Mouse (Mus musculus) ES-E14 (cell line): ENCODE results near the gene Trrap. TPM values are rescaled to one million over a fixed set of nuclear protein-coding genes. Genes with fewer than 3 reads are reported as not detected.

Source experiments
- DNase-seq: peaks from one replicate; pipeline ENCODE4 v3.0.0-alpha.2; 2013; ENCODE audit warnings: low read depth, low spot score
- H3K27ac ChIP-seq: 2 replicates; pipeline ENCODE4 v1.5.1; 2012; ENCODE audit warnings: low read depth, mild to moderate bottlenecking, low read length, moderate library complexity, mixed read lengths; ENCODE audit not compliant: poor library complexity, insufficient read depth, severe bottlenecking
- H3K36me3 ChIP-seq: 2 replicates; pipeline ENCODE4 v1.6.1; 2012; ENCODE audit warnings: mild to moderate bottlenecking, low read length, moderate library complexity, mixed read lengths; ENCODE audit not compliant: control insufficient read depth, poor library complexity, insufficient read depth, severe bottlenecking
- H3K4me1 ChIP-seq, 2 experiments: fragments of 150-350 bp in 1 of 2; sonication (generic) in 1 of 2; 2 replicates each; pipeline ENCODE4 v1.6.1; 2012; ENCODE audit warnings: low read length in 2 of 2, mild to moderate bottlenecking in 1 of 2, mixed read lengths in 1 of 2; ENCODE audit not compliant: control insufficient read depth in 2 of 2, insufficient read depth in 2 of 2, poor library complexity in 1 of 2
- H3K4me3 ChIP-seq, 2 experiments: fragments of 150-350 bp in 1 of 2; sonication (generic) in 1 of 2; 2 replicates each; pipeline ENCODE4 v1.5.1; 2012; ENCODE audit warnings: low read length in 2 of 2, low read depth in 1 of 2, mild to moderate bottlenecking in 1 of 2, mixed read lengths in 1 of 2; ENCODE audit not compliant: insufficient read depth in 1 of 2, poor library complexity in 1 of 2, severe bottlenecking in 1 of 2
- H3K9ac ChIP-seq: 2 replicates; pipeline ENCODE4 v1.6.1; 2012; ENCODE audit warnings: low read depth, mild to moderate bottlenecking, low read length, mixed read lengths; ENCODE audit not compliant: poor library complexity, insufficient read depth, severe bottlenecking
- H3K9me3 ChIP-seq: fragments of 150-350 bp; sonication (generic); 2 replicates; pipeline ENCODE4 v1.6.1; 2012; ENCODE audit warnings: low read depth, mild to moderate bottlenecking, low read length; ENCODE audit not compliant: control insufficient read depth, insufficient read depth
- CHD2 ChIP-seq: IDR thresholded peaks from 2 replicates; pipeline ENCODE4 v1.6.1; 2014; ENCODE audit warnings: mild to moderate bottlenecking, low read depth, low read length, inconsistent platforms
- HCFC1 ChIP-seq: IDR thresholded peaks from 2 replicates; pipeline ENCODE4 v1.6.1; 2012; ENCODE audit warnings: low read length, inconsistent platforms, borderline replicate concordance; ENCODE audit not compliant: insufficient read depth
- MAFK ChIP-seq: IDR thresholded peaks from 2 replicates; pipeline ENCODE4 v1.6.1; 2014; ENCODE audit warnings: mild to moderate bottlenecking, low read depth, low read length, inconsistent platforms; ENCODE audit not compliant: insufficient read depth
- ZC3H11A ChIP-seq: IDR thresholded peaks from 2 replicates; pipeline ENCODE4 v1.6.1; 2012; ENCODE audit warnings: low read depth, mild to moderate bottlenecking, inconsistent platforms, low read length, borderline replicate concordance
- ZNF384 ChIP-seq: IDR thresholded peaks from 2 replicates; pipeline ENCODE4 v1.6.1; 2012; ENCODE audit warnings: low read depth, low read length, inconsistent platforms
- in situ Hi-C, 2 experiments: fragments of 600-800 bp; cut with MboI; formaldehyde crosslinking; loops; one replicate each; pipeline ENCODE4 v1.15.1; 2025; ENCODE audit warnings: low sequenced_read_pairs in 2 of 2, inconsistent platforms in 1 of 2; ENCODE audit not compliant: unreplicated experiment in 2 of 2
- total RNA-seq: library from RNA; depleted of rRNA; stranded (reverse); fragments of 300-350 nt; gene quantifications from 2 replicates; pipeline ENCODE4 v1.2.3, GENCODE M21; 2012

The Trrap gene
- total RNA-seq, 1 experiment, result 105 TPM

DNA sequence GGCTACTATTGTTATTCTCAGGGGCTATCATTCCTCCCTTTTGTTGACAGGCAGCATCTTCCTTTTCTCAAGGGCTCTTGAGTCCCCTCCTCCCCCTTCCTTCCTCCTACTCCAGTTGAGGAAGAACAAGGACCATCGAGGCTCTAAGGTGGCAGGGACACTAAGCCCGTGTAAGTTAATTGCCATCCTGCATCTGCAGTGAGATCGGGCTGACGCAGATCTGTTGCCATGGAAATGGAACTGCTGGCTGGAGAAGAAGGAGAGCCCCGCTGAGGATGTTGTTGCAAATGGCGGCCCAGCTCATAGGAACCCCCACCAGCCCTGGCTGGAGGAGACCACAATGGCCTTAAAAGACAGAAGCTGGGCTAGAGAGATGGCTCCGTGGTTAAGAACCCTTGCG, 9.1 kb upstream of the Trrap start:
- in situ Hi-C loops, result no loop called here
- peaks cover 7 to 13% of the 10 kb centered on the region in 2 experiments; a peak in 3 of 4 replicates for H3K4me1 ChIP-seq
- DNase-seq, result no peak
- no peaks in the 10 kb centered on the region for H3K36me3 ChIP-seq
- no peak overlapping the region for H3K9ac ChIP-seq
- H3K4me3 ChIP-seq, result no peak overlapping the region
- H3K27ac ChIP-seq, result no peak overlapping the region
- no peaks in the 10 kb centered on the region for H3K9me3 ChIP-seq
- TF ChIP-seq ZC3H11A (no peak), CHD2 (no peak), HCFC1 (no peak), MAFK (no peak), ZNF384 (no peak)

DNA sequence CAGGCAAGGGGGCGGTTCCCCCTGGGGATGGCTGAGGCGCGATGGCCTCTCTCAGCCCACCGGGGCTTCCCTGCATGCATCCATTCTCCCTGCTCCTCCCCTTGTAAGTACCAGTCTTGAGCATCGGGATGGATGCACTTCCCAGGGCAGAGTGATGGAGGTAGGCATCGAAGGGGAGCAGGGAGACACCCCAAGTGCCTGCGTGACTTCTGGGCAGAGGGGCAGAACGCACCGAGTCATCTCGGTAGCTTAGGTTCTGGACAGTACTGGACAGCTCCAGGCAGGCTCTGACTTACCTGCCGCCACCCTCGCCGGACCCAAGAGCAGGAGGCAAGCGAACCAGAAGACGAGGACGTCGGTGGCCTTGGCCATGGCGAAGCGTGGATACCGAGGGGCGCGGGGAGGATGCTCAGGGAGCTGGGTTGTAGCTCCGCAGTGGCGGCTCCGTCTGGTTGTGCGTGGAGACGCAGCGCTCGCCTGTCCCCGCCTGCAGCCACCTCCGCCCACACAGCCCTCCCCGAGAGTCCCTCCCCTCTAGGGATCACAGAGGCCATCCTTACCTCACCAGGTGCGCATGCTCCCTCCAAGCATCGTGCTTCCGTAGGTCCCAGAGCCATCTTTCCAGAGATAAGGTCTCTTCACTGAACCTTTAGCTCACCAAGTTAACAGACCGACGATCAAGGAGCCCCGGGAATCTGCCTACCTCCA, 6.2 kb upstream of the Trrap start, which contains the start of gene Tmem130:
TSS of gene Tmem130 (minus strand) at position 658 of the 708 bp plus-strand sequence.
- no peak for DNase-seq
- Histone ChIP-seq H3K4me3 (peak within 1 kb of the TSS; percentile 68 to 80), H3K4me1 (peaks cover 7 to 13% of the 10 kb centered on the region in 2 experiments; a peak in 3 of 4 replicates), H3K36me3 (no peaks in the 10 kb centered on the region), H3K27ac (no peak within 1 kb of the TSS), H3K9ac (0 out of 2 replicates have a peak within 1 kb of the TSS, but pooled peaks have one; percentile 4), H3K9me3 (no peaks in the 10 kb centered on the region)
- TF ChIP-seq ZNF384 (no peak), HCFC1 (no peak), CHD2 (no peak), ZC3H11A (no peak), MAFK (no peak)
- in situ Hi-C loops, result no loop called here

DNA sequence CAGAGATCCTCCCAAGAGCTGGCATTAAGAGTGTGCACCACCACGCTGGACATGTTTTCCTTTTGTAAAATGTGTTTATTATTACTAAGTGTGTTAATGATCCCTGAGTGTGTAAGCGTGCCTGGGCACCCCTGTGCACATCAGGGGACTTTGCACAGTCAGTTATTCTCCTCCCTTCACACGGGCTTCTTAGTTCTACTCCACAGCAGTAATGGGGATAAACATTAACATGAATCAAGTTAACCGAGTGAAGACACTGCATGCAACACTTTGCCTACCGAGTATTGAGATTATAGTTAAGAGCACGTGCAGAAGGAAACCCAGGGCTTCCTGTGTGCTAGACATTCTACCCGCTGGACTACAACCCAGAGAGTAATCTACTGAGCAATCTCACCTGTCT, 1.5 kb upstream of the Trrap start:
- H3K36me3 ChIP-seq, result peaks cover 1% of the 10 kb centered on the region; the same call in 1 of the 2 replicates
- H3K9ac ChIP-seq, result no peak overlapping the region
- TF ChIP-seq CHD2, result no peak
- TF ChIP-seq ZC3H11A, result no peak
- TF ChIP-seq ZNF384, result no peak
- TF ChIP-seq MAFK, result no peak
- no peak for TF ChIP-seq HCFC1
- in situ Hi-C loops, result no loop called here
- H3K27ac ChIP-seq, result no peak overlapping the region
- H3K9me3 ChIP-seq, result no peaks in the 10 kb centered on the region
- no peak overlapping the region for H3K4me3 ChIP-seq
- no peak for DNase-seq
- H3K4me1 ChIP-seq, result peaks cover 2 to 3% of the 10 kb centered on the region in 2 experiments; a peak in 1 of 4 replicates

- TF ChIP-seq MAFK, result no peak
- TF ChIP-seq ZNF384, result no peak
- TF ChIP-seq HCFC1, result no peak
- TF ChIP-seq CHD2, result no peak
- TF ChIP-seq ZC3H11A, result no peak
- Histone ChIP-seq H3K4me3 (no peak overlapping the region), H3K4me1 (peaks cover 2% of the 10 kb centered on the region in 2 experiments; a peak in 1 of 4 replicates), H3K27ac (no peak overlapping the region), H3K36me3 (peaks cover 7% of the 10 kb centered on the region; the same call in 1 of the 2 replicates), H3K9ac (no peak overlapping the region), H3K9me3 (no peaks in the 10 kb centered on the region)
- in situ Hi-C loops, result no loop called here
- DNase-seq, result no peak
These were observed 886 bp upstream of the Trrap start for GRCm38 (mm10) chr5:144766646-144767045.
